Mouse (Mus musculus): Measurements from ENCODE around the gene Gnl2. TPM values are rescaled to one million over a fixed set of nuclear protein-coding genes. Genes with fewer than 3 reads are reported as not detected.

Gnl2 gene
- polyA plus RNA-seq, 1 experiment: 65.7 TPM

DNA sequence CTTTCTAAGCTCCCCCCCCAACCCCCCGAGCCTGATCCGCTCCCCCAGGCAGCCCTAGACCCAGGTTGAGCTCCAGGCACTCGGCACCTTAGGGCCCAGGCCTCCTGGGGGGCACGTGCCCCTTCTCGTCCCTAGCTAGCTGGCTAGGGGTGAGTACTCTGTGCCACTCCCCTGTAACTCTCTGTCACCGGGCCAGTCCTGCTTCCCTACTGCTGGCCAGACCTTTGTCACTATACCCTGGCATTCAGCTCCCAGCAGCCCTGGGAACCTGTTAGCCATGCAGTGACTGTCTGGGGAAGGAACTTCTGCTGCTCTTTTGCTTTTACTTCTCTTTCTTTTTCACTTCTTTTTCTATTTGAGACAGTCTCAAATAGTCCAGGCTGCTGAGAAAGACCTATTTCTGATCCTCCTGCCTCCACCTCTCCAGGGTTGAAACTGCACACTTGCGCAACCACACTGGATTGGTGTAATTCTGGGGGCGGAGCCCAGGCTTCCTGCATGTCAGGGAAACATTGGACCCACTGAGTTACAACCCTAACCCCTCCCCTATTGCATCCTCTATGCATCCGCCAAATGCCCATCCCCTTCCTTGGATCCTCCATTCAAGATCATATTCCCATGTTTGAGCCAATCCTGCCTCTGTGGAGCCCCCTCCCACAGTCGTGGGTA, 18.8 kb upstream of the Gnl2 start:
- H3K4me3 ChIP-seq (ENCODE audit: insufficient read depth, low read length): no peak overlapping the region
- TF ChIP-seq POLR2A (IDR thresholded peaks at IDR 0.05; ENCODE audit: low read depth, low read length) (no peak), CTCF (IDR thresholded peaks at IDR 0.05; ENCODE audit: borderline replicate concordance, insufficient read depth, low read length) (no peak)
- H3K4me1 ChIP-seq (ENCODE audit: control insufficient read depth, insufficient read depth, low read length): no peaks in the 10 kb centered on the region
- no peak overlapping the region for H3K27ac ChIP-seq (ENCODE audit: insufficient read depth, low read length)

DNA sequence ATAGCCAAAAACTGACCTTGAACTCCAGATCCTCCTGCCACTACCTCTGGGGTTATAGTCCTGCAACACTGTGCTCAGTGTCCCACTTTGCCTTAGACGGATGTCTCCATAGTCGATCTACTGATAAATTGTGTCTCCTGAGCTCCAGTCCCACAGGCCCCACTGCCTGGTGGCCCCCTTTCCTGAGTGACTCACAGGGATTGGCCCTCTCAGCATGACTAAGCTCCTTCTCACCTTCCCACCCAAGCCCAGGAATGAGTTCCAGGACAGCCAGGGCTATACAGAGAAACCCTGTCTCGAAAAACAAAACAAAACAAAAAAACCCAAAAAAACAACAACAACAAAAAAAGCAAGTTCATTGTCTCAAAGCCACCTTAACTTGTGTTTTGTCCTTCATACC, 16.8 kb upstream of the Gnl2 start:
- H3K4me1 ChIP-seq (ENCODE audit: control insufficient read depth, insufficient read depth, low read length): no peaks in the 10 kb centered on the region
- H3K27ac ChIP-seq (ENCODE audit: insufficient read depth, low read length): no peak overlapping the region
- TF ChIP-seq POLR2A (IDR thresholded peaks at IDR 0.05; ENCODE audit: low read depth, low read length) (no peak), CTCF (IDR thresholded peaks at IDR 0.05; ENCODE audit: borderline replicate concordance, insufficient read depth, low read length) (no peak)
- no peak overlapping the region for H3K4me3 ChIP-seq (ENCODE audit: insufficient read depth, low read length)

DNA sequence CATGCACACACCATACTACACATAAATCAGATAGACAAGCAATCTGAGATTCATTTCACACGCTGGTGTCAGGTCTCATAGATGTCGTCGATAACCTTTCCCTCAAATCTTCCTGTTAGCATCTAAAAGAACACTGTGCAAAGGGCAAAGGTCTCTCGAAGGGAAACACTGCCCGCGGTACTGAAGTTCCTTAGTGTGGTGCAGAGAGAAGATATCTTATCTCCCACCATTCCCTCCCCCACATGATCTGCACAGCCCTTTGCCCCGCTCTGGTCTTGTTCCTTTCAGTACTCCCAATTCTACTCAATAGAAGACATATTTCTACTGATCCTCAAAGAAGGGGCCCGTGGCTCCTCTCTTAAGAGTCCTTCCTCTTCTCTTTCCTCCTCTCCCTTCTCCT, 13.4 kb upstream of the Gnl2 start:
- no peak for TF ChIP-seq POLR2A (IDR thresholded peaks at IDR 0.05; ENCODE audit: low read depth, low read length)
- TF ChIP-seq CTCF (IDR thresholded peaks at IDR 0.05; ENCODE audit: borderline replicate concordance, insufficient read depth, low read length): no peak
- H3K4me3 ChIP-seq (ENCODE audit: insufficient read depth, low read length): no peak overlapping the region
- no peaks in the 10 kb centered on the region for H3K4me1 ChIP-seq (ENCODE audit: control insufficient read depth, insufficient read depth, low read length)
- no peak overlapping the region for H3K27ac ChIP-seq (ENCODE audit: insufficient read depth, low read length)

DNA sequence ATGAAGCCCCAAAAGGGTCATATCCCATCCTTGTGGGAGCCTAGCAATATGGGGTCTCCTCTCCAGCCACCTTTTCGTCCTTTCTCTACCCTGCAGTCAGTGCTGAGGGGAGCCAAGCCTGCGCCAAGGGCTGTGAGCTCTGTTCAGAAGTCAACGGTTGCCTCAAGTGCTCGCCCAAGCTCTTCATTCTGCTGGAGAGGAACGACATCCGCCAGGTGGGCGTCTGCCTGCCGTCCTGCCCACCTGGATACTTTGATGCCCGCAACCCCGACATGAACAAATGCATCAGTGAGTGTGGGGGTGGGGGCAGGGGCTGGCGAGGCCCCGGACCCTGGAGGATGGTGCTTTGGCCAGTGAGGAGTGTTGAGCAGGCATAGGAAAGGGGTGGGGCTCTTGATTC, 11.5 kb upstream of the Gnl2 start:
- Histone ChIP-seq H3K4me3 (ENCODE audit: insufficient read depth, low read length) (no peak overlapping the region), H3K4me1 (ENCODE audit: control insufficient read depth, insufficient read depth, low read length) (no peaks in the 10 kb centered on the region), H3K27ac (ENCODE audit: insufficient read depth, low read length) (no peak overlapping the region)
- TF ChIP-seq POLR2A (IDR thresholded peaks at IDR 0.05; ENCODE audit: low read depth, low read length) (no peak), CTCF (IDR thresholded peaks at IDR 0.05; ENCODE audit: borderline replicate concordance, insufficient read depth, low read length) (no peak)

DNA sequence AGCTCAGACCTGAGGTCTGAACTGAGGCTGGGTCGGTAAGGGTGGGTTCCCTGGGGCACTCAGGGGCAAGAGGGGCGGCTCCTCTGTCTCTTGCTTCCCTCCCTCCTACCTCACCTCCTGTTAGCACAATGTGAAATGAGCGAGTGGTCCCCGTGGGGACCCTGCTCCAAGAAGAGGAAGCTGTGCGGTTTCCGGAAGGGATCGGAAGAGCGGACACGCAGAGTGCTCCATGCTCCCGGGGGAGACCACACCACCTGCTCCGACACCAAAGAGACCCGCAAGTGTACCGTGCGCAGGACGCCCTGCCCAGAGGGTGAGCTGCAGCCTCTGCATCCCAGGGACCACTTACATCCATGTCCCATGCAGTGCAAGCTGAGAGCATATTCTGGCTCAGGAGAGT, 8.9 kb upstream of the Gnl2 start:
- TF ChIP-seq POLR2A (IDR thresholded peaks at IDR 0.05; ENCODE audit: low read depth, low read length) (no peak), CTCF (IDR thresholded peaks at IDR 0.05; ENCODE audit: borderline replicate concordance, insufficient read depth, low read length) (no peak)

DNA sequence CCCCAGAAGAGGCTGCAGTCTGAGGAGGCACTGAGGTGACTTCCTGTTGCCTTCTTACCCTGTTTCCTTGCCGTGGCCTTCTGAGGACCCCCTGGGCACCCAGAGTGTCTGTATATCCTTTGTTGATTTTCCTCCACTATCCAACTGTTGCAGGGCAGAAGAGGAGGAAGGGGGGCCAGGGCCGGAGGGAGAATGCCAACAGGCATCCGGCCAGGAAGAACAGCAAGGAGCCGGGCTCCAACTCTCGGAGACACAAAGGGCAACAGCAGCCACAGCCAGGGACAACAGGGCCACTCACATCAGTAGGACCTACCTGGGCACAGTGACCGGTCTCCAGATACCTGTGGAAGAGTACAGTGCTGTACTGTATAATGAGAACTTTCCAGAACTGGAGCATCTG, 8.2 kb upstream of the Gnl2 start:
- no peaks in the 10 kb centered on the region for H3K4me1 ChIP-seq (ENCODE audit: control insufficient read depth, insufficient read depth, low read length)
- H3K27ac ChIP-seq (ENCODE audit: insufficient read depth, low read length): no peak overlapping the region
- no peak for TF ChIP-seq CTCF (IDR thresholded peaks at IDR 0.05; ENCODE audit: borderline replicate concordance, insufficient read depth, low read length)
- no peak for TF ChIP-seq POLR2A (IDR thresholded peaks at IDR 0.05; ENCODE audit: low read depth, low read length)

More for the DNA sequence above, 8.9 kb upstream of the Gnl2 start:
- Histone ChIP-seq H3K27ac (ENCODE audit: insufficient read depth, low read length) (no peak overlapping the region), H3K4me3 (ENCODE audit: insufficient read depth, low read length) (no peak overlapping the region), H3K4me1 (ENCODE audit: control insufficient read depth, insufficient read depth, low read length) (no peaks in the 10 kb centered on the region)

DNA sequence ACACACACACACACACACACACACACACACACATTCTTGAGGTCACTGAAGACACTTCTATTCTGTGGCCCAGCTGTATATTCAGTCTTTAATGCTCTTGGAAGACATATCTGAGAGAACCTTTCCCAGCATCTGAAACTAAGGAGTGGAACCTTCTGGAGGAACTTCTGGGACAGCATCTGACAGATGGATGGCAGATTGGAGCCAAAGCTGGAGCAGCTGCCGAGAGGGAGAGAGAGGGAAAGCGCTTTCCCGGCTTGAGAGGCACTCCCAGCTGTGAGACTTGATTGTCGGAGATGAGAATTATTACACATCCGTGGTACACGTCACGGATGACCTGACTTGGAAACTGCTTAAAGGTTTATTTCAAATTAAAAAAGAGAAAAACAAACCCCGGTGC, 7.7 kb upstream of the Gnl2 start:
- Histone ChIP-seq H3K4me1 (ENCODE audit: control insufficient read depth, insufficient read depth, low read length) (no peaks in the 10 kb centered on the region), H3K27ac (ENCODE audit: insufficient read depth, low read length) (no peak overlapping the region), H3K4me3 (ENCODE audit: insufficient read depth, low read length) (no peak overlapping the region)
- TF ChIP-seq POLR2A (IDR thresholded peaks at IDR 0.05; ENCODE audit: low read depth, low read length) (no peak), CTCF (IDR thresholded peaks at IDR 0.05; ENCODE audit: borderline replicate concordance, insufficient read depth, low read length) (no peak)

More for the DNA sequence above, 8.2 kb upstream of the Gnl2 start:
- no peak overlapping the region for H3K4me3 ChIP-seq (ENCODE audit: insufficient read depth, low read length)

DNA sequence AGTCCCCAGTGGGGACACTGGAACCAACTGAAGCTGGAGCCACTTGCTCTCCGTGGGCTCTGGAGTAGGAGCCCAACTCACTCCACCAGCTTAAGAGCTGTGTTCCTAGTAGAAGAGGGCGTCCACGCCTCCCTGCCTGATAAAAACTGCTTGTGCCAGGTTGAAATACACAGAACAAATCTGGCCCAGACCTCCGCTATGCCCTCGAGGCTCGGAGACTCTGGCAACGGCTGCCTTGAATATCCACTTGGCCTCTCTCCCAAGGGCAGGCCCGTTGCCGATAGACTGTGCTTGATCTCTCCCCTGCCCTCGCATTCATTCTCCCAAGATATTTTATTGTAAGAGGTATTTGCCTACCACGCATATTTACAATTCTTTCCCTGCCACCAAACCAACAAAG, 1.0 kb downstream of the Gnl2 start:
- H3K4me1 ChIP-seq (ENCODE audit: control insufficient read depth, insufficient read depth, low read length): no peaks in the 10 kb centered on the region
- H3K4me3 ChIP-seq (ENCODE audit: insufficient read depth, low read length): no peak overlapping the region
- no peak for TF ChIP-seq CTCF (IDR thresholded peaks at IDR 0.05; ENCODE audit: borderline replicate concordance, insufficient read depth, low read length)
- TF ChIP-seq POLR2A (IDR thresholded peaks at IDR 0.05; ENCODE audit: low read depth, low read length): no peak
- H3K27ac ChIP-seq (ENCODE audit: insufficient read depth, low read length): no peak overlapping the region; the same call in 1 of the 2 replicates

DNA sequence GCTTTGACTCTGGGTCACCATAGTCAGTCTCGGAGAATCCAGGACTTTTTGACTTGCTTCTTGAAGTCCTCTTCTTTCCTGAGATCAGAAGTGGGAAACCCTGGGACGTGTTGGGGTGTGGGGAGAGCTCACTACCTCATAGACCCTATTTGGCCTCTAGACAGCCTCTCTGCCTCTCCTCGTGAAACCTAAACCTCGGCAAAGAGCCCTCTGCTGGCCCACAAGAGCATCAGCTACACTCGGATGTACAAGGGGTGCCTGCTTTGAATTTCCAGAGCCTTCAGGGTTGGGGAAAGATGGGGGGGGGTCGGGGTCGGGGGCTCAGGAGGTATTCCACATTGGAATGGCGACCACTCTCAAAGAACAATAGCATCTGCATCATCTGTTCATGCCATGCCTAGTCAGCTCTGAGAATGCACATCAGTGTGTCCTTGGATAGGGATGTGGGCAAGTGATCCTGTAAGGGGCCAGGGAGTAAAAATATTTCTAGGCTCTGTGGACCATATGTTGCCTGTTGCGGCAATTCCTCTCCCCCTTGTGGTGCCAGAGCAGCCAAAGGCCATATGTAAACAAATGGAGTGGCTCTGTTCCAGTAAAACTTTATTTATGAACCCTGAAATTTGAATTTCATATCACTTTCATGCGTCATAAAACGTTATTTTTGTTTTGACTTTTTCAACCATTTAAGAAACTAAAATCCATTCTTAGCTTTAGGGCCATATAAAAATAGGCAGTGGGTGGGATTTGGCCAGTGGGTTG, 4.6 kb downstream of the Gnl2 start:
- TF ChIP-seq CTCF (IDR thresholded peaks at IDR 0.05; ENCODE audit: borderline replicate concordance, insufficient read depth, low read length) (no peak), POLR2A (IDR thresholded peaks at IDR 0.05; ENCODE audit: low read depth, low read length) (no peak)
- Histone ChIP-seq H3K27ac (ENCODE audit: insufficient read depth, low read length) (no peak overlapping the region), H3K4me1 (ENCODE audit: control insufficient read depth, insufficient read depth, low read length) (no peaks in the 10 kb centered on the region), H3K4me3 (ENCODE audit: insufficient read depth, low read length) (no peak overlapping the region)

All from embryonic fibroblast, embryonic 13.5 days (primary cell).